Mouse (Mus musculus) neural tube, embryonic 15.5 days (tissue): Measurements from ENCODE around the gene Dab1. TPM values are rescaled to one million over a fixed set of nuclear protein-coding genes. Genes with fewer than 3 reads are reported as not detected.

Source experiments
- ATAC-seq: fragments of 200-750 bp; cut with Nextera tagmentation; 2 replicates; pipeline ENCODE4 v1.8.0; 2017; ENCODE audit warnings: mild to moderate bottlenecking, moderate TSS enrichment, moderate library complexity; ENCODE audit not compliant: low FRiP score
- H3K27ac ChIP-seq: fragments of 300-500 bp; sonication (generic); replicated peaks from 2 replicates; pipeline ENCODE4 v1.5.1; 2015; ENCODE audit warnings: mild to moderate bottlenecking, inconsistent platforms
- H3K27me3 ChIP-seq: fragments of 300-500 bp; sonication (generic); replicated peaks from 2 replicates; pipeline ENCODE4 v1.6.1; 2015; ENCODE audit warnings: inconsistent platforms
- H3K36me3 ChIP-seq: fragments of 300-500 bp; sonication (generic); 2 replicates; pipeline ENCODE4 v1.6.1; 2015; ENCODE audit warnings: inconsistent platforms
- H3K4me1 ChIP-seq: fragments of 300-500 bp; sonication (generic); 2 replicates; pipeline ENCODE4 v1.6.1; 2015; ENCODE audit warnings: inconsistent platforms
- H3K4me2 ChIP-seq: fragments of 300-500 bp; sonication (generic); 2 replicates; pipeline ENCODE4 v1.6.1; 2015; ENCODE audit warnings: inconsistent platforms, mild to moderate bottlenecking, moderate library complexity
- H3K4me3 ChIP-seq: fragments of 300-500 bp; sonication (generic); replicated peaks from 2 replicates; pipeline ENCODE4 v1.5.1; 2015; ENCODE audit warnings: mild to moderate bottlenecking, inconsistent platforms
- H3K9ac ChIP-seq: fragments of 300-500 bp; sonication (generic); replicated peaks from 2 replicates; pipeline ENCODE4 v1.6.1; 2015; ENCODE audit warnings: mild to moderate bottlenecking, inconsistent platforms
- H3K9me3 ChIP-seq: fragments of 300-500 bp; sonication (generic); replicated peaks from 2 replicates; pipeline ENCODE4 v1.6.1; 2016; ENCODE audit warnings: inconsistent platforms
- WGBS: fragments of 180-500 bp; shearing (Covaris S2); methylation state at CpG from one replicate; pipeline ENCODE4 v1.1.7; 2015; ENCODE audit warnings: mixed read lengths; 5-methylcytosine and 5-hydroxymethylcytosine counted together
- polyA plus RNA-seq: library from polyadenylated mRNA; unstranded; fragments of >200 nt; fragmentation: Nextera tagmentation; extraction: Ambion mirVana; gene quantifications from 2 replicates; pipeline ENCODE4 v1.2.1, GENCODE M21; 2015

Dab1 gene
- polyA plus RNA-seq, 1 experiment from 2014 or later: 57.9 TPM

GRCm38 (mm10) chr4:103841126-103841525 is 222.0 kb downstream of the Dab1 start:
- 68% methylated on average over 7 of the region's 7 CpGs for WGBS
- Histone ChIP-seq H3K4me3 (no peak overlapping the region), H3K9ac (no peak overlapping the region), H3K9me3 (no peaks in the 10 kb centered on the region), H3K36me3 (no peaks in the 10 kb centered on the region), H3K27ac (no peak overlapping the region), H3K27me3 (no peaks in the 10 kb centered on the region), H3K4me2 (no peak overlapping the region), H3K4me1 (no peaks in the 10 kb centered on the region; the same call in 1 of the 2 replicates)
- no peak for ATAC-seq

GRCm38 (mm10) chr4:103844635-103845034 is 225.5 kb downstream of the Dab1 start:
- Histone ChIP-seq H3K4me3 (no peak overlapping the region), H3K27me3 (no peaks in the 10 kb centered on the region), H3K9ac (no peak overlapping the region), H3K27ac (no peak overlapping the region), H3K36me3 (no peaks in the 10 kb centered on the region), H3K9me3 (no peaks in the 10 kb centered on the region), H3K4me2 (no peak overlapping the region), H3K4me1 (no peaks in the 10 kb centered on the region)
- ATAC-seq: no peak
- 57% methylated on average over 7 of the region's 7 CpGs for WGBS

DNA sequence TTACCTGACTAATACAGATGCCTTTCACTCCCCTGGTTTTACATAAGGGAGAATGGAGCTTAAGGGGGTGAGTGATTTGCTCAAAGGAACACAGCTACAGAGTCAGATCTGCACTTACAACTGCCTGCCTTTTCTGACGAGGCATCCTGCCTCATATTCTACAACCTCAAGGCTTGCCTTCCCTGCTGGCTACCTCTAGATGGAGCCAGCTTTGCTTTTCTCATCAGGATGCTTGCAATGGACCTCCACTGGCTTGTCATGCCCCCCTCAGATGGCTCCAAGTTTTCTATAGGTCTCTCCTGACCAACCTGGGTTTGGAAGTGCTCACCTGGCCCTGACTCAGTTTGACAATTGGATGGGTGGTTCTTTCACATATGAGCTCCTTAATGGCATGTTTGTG is 238.0 kb downstream of the Dab1 start:
- whole genome bisulfite sequencing: 33% methylated on average over 1 of the region's 1 CpGs
- no peak overlapping the region for H3K9ac ChIP-seq
- no peaks in the 10 kb centered on the region for H3K27me3 ChIP-seq
- H3K4me2 ChIP-seq: no peak overlapping the region
- no peak overlapping the region for H3K4me3 ChIP-seq
- H3K36me3 ChIP-seq: no peaks in the 10 kb centered on the region
- no peaks in the 10 kb centered on the region for H3K4me1 ChIP-seq
- H3K27ac ChIP-seq: no peak overlapping the region
- no peak for ATAC-seq
- H3K9me3 ChIP-seq: no peaks in the 10 kb centered on the region

DNA sequence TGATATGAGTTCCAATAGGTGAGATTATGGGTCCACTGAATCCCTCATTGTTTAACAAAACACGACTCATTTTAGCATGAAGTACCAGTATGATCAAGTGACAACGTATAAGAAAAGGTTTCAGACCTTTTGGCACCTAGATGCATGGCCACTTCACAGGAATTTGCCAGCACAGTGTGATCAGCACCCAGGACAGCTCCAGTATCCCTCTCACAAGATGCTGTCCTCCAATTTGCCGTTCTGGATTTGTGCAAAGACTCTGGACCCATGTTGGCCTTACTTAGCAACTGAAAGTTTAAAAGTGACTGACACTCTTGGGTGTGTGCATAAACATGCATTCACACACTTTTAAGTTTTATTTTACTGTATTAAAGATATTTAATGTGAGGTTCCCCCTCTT is 256.4 kb downstream of the Dab1 start:
- no peak overlapping the region for H3K27ac ChIP-seq
- no peaks in the 10 kb centered on the region for H3K36me3 ChIP-seq
- H3K4me3 ChIP-seq: no peak overlapping the region
- WGBS: 50% methylated on average over 3 of the region's 3 CpGs
- no peaks in the 10 kb centered on the region for H3K27me3 ChIP-seq
- H3K9ac ChIP-seq: no peak overlapping the region
- no peaks in the 10 kb centered on the region for H3K9me3 ChIP-seq
- H3K4me1 ChIP-seq: no peaks in the 10 kb centered on the region
- ATAC-seq: no peak
- no peak overlapping the region for H3K4me2 ChIP-seq

- 51% methylated on average over 4 of the region's 4 CpGs for WGBS
- Histone ChIP-seq H3K27ac (no peak overlapping the region), H3K36me3 (no peaks in the 10 kb centered on the region), H3K4me3 (no peak overlapping the region), H3K9me3 (no peaks in the 10 kb centered on the region), H3K4me1 (no peaks in the 10 kb centered on the region), H3K4me2 (no peak overlapping the region), H3K27me3 (no peaks in the 10 kb centered on the region), H3K9ac (no peak overlapping the region)
- no peak for ATAC-seq
Observed at GRCm38 (mm10) chr4:103878841-103879240, 259.7 kb downstream of the Dab1 start.

- Histone ChIP-seq H3K4me1 (no peaks in the 10 kb centered on the region), H3K27ac (no peak overlapping the region), H3K27me3 (no peaks in the 10 kb centered on the region), H3K9ac (no peak overlapping the region), H3K4me2 (no peak overlapping the region), H3K4me3 (no peak overlapping the region), H3K36me3 (no peaks in the 10 kb centered on the region), H3K9me3 (no peaks in the 10 kb centered on the region)
- ATAC-seq: no peak
- WGBS: 53% methylated on average over 3 of the region's 3 CpGs
Observed at GRCm38 (mm10) chr4:103881641-103882040, 262.5 kb downstream of the Dab1 start.

DNA sequence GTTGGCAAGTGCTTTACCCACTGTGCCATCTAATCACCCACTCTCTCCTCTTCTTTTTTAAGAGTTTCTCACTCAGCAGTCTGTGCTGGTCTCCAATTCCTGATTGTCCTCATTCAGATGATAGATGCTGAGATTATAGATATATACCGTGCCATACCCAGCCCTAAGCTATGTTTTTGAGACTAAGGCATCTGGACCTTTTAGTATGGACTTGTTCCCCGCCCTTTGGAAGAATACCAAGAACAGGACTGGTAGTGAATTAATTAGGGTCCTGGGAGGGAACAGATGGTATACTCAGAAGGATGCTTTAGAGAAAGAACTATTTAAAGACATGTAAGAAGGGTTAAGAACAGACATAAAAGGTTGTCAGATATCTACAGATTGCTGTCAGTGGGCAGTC is 268.9 kb downstream of the Dab1 start:
- ATAC-seq: no peak
- no peak overlapping the region for H3K27ac ChIP-seq
- H3K9ac ChIP-seq: no peak overlapping the region
- 71% methylated on average over 2 of the region's 2 CpGs for WGBS
- H3K9me3 ChIP-seq: no peaks in the 10 kb centered on the region
- H3K4me2 ChIP-seq: no peak overlapping the region
- H3K4me3 ChIP-seq: no peak overlapping the region
- H3K4me1 ChIP-seq: 0 out of 2 replicates have a peak, but pooled peaks cover 5% of the 10 kb centered on the region
- H3K36me3 ChIP-seq: no peaks in the 10 kb centered on the region
- no peaks in the 10 kb centered on the region for H3K27me3 ChIP-seq

- H3K4me3 ChIP-seq: no peak overlapping the region
- WGBS: 95% methylated on average over 3 of the region's 3 CpGs
- no peaks in the 10 kb centered on the region for H3K9me3 ChIP-seq
- no peaks in the 10 kb centered on the region for H3K27me3 ChIP-seq
- H3K4me2 ChIP-seq: no peak overlapping the region
- H3K27ac ChIP-seq: no peak overlapping the region
- H3K36me3 ChIP-seq: no peaks in the 10 kb centered on the region
- no peak overlapping the region for H3K9ac ChIP-seq
- H3K4me1 ChIP-seq: 0 out of 2 replicates have a peak, but pooled peaks cover 5% of the 10 kb centered on the region
- ATAC-seq: no peak
Observed at GRCm38 (mm10) chr4:103889110-103889509, 270.0 kb downstream of the Dab1 start.

DNA sequence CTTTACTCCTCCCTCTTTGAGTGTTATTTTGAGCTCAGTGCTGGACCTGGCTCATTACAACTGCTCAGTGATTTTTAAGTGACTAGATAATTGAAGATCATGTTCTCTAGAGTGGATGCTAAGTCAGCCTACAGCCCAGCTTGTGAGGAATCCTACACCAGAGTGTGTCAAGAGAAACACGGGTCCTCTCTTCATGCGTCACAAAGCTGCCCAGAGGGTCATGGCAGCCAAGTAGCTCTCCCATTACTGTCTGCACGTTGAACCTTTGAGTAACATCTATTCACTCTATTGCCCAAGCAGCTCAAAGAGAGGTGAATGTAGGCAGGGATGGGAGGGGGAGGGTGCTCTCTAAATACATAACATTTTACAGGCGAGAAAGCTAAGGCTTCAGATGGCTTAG is 277.6 kb downstream of the Dab1 start:
- Histone ChIP-seq H3K9me3 (no peaks in the 10 kb centered on the region), H3K27ac (no peak overlapping the region), H3K4me3 (no peak overlapping the region), H3K4me1 (0 out of 2 replicates have a peak, but pooled peaks cover 3% of the 10 kb centered on the region), H3K9ac (no peak overlapping the region), H3K36me3 (no peaks in the 10 kb centered on the region), H3K4me2 (no peak overlapping the region), H3K27me3 (no peaks in the 10 kb centered on the region; the same call in 1 of the 2 replicates)
- no peak for ATAC-seq
- 85% methylated on average over 4 of the region's 4 CpGs for WGBS

- Histone ChIP-seq H3K27ac (no peak overlapping the region), H3K9ac (no peak overlapping the region), H3K9me3 (no peaks in the 10 kb centered on the region), H3K36me3 (no peaks in the 10 kb centered on the region), H3K4me3 (no peak overlapping the region), H3K27me3 (no peaks in the 10 kb centered on the region; the same call in 1 of the 2 replicates), H3K4me2 (no peak overlapping the region), H3K4me1 (0 out of 2 replicates have a peak, but pooled peaks cover 3% of the 10 kb centered on the region)
- WGBS: 32% methylated on average over 6 of the region's 6 CpGs
- ATAC-seq: no peak
Observed at GRCm38 (mm10) chr4:103897702-103898101, 278.5 kb downstream of the Dab1 start.

GRCm38 (mm10) chr4:103911441-103911840 is 292.3 kb downstream of the Dab1 start:
- H3K27me3 ChIP-seq: no peaks in the 10 kb centered on the region
- WGBS: 11% methylated on average over 4 of the region's 4 CpGs
- no peak for ATAC-seq
- 0 out of 2 replicates have a peak, but pooled peaks cover 3% of the 10 kb centered on the region for H3K4me1 ChIP-seq
- no peak overlapping the region for H3K4me2 ChIP-seq
- no peak overlapping the region for H3K9ac ChIP-seq
- no peaks in the 10 kb centered on the region for H3K36me3 ChIP-seq
- H3K9me3 ChIP-seq: no peaks in the 10 kb centered on the region
- H3K27ac ChIP-seq: no peak overlapping the region
- no peak overlapping the region for H3K4me3 ChIP-seq

DNA sequence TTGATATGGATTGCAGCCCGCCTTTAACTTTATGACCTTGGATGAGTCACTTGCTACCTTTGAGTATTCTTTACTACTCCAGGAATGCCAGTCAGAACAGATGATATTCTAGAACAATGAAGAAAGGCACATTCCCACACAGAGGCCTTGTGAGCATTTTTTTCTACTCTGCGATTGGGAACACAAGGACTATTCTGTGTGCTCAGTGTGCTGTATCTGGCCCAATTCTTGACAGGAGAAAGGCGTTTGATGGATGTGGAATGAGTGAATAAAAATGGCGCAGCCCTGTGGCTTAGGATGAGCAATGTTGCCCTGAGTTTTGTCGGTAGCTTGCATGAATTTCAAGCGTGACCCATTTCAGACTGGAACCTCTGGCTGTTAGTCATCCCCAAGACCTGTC is 292.9 kb downstream of the Dab1 start:
- H3K4me3 ChIP-seq: no peak overlapping the region
- H3K9ac ChIP-seq: no peak overlapping the region
- H3K4me2 ChIP-seq: no peak overlapping the region
- H3K36me3 ChIP-seq: no peaks in the 10 kb centered on the region
- WGBS: 64% methylated on average over 6 of the region's 6 CpGs
- H3K4me1 ChIP-seq: 0 out of 2 replicates have a peak, but pooled peaks cover 3% of the 10 kb centered on the region
- no peaks in the 10 kb centered on the region for H3K9me3 ChIP-seq
- H3K27me3 ChIP-seq: no peaks in the 10 kb centered on the region
- no peak overlapping the region for H3K27ac ChIP-seq
- no peak for ATAC-seq
